Mouse (Mus musculus) E14TG2a.4 (cell line): ENCODE measurements around the gene Myl3.

ENCODE experiments used
- CTCF ChIP-seq: conservative IDR thresholded peaks from 2 replicates; pipeline ENCODE4 v1.5.1; 2014; ENCODE audit warnings: low read length
- NANOG ChIP-seq: IDR thresholded peaks from 2 replicates; pipeline ENCODE4 v1.6.1; 2014; ENCODE audit warnings: borderline replicate concordance, low read length, mixed read lengths
- POU5F1 ChIP-seq: IDR thresholded peaks from 2 replicates; pipeline ENCODE4 v1.6.1; 2014; ENCODE audit warnings: low read length, borderline replicate concordance

DNA sequence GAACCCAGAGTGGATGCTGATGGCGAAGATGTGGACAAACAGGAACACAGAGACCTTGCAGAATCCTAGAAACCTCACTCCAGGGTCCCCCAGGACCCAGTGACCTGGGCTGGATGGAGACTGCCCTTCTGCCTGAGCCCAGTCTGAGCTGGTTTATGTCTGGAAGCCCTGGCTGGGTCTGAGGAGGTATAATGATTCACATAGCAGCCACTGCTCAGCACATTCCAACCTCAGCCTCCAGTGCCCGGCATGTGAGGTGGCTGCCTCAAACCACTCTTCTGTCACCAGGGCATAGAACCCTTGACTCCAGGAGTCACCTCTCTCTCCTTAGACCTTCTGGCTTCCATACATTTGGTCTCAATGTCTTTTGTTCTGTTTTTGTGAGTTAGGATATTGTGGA, 6.8 kb downstream of the Myl3 start:
- TF ChIP-seq CTCF (no peak), NANOG (no peak), POU5F1 (no peak)
